Mouse (Mus musculus) lung, adult 2 months (tissue): ENCODE measurements at regions not wholly inside any gene's neighbourhood (a gene's known extent, or its start where the extent isn't known, plus 50 kb on each side); places are given as distances from the start of the nearest gene placed in this dataset.

Source experiments
- CTCF ChIP-seq: fragments of 200-500 bp; IDR thresholded peaks from 2 replicates; pipeline ENCODE4 v1.5.1; 2011; ENCODE audit warnings: mild to moderate bottlenecking, low read length, control low read depth; ENCODE audit not compliant: insufficient read depth
- POLR2A ChIP-seq: fragments of 200-500 bp; IDR thresholded peaks from 2 replicates; pipeline ENCODE4 v1.6.1; 2011; ENCODE audit warnings: low read depth, mild to moderate bottlenecking, control low read depth, low read length, borderline replicate concordance; ENCODE audit errors: extremely low read depth

GRCm38 (mm10) chr8:127977746-127978145, 380.7 kb upstream of the Nrp1 start:
- TF ChIP-seq POLR2A (no peak), CTCF (no peak)
